Mouse (Mus musculus) ES-E14 (cell line): Measurements from ENCODE around the gene Hsf4.
"Not testable (repeated sequence)": the region's sequence is repeated elsewhere in the genome, so short reads cannot be mapped to it uniquely, and the experiment has no call there.

Experiments used
- CHD2 ChIP-seq: IDR thresholded peaks from 2 replicates; pipeline ENCODE4 v1.6.1; 2014; ENCODE audit warnings: mild to moderate bottlenecking, low read depth, low read length, inconsistent platforms
- ZC3H11A ChIP-seq: IDR thresholded peaks from 2 replicates; pipeline ENCODE4 v1.6.1; 2012; ENCODE audit warnings: low read depth, mild to moderate bottlenecking, inconsistent platforms, low read length, borderline replicate concordance
- ZNF384 ChIP-seq: IDR thresholded peaks from 2 replicates; pipeline ENCODE4 v1.6.1; 2012; ENCODE audit warnings: low read depth, low read length, inconsistent platforms

- TF ChIP-seq CHD2, ZNF384, ZC3H11A: not testable (repeated sequence)
These were observed 21.8 kb downstream of the Hsf4 start for GRCm38 (mm10) chr8:105291364-105291763.
